Mouse (Mus musculus) MN1 (cell line): ENCODE results near the gene Tpm1.

Source experiments
- DNase-seq: peaks from one replicate; pipeline ENCODE4 v3.0.0-alpha.2; 2016; ENCODE audit warnings: low spot score

The Tpm1 gene

GRCm38 (mm10) chr9:66980458-66980857 lies 68.7 kb downstream of the Tpm1 start:
- DNase-seq, result peak; percentile 51

- DNase-seq, result no peak
Observed at GRCm38 (mm10) chr9:66978468-66978867, 70.7 kb downstream of the Tpm1 start.

GRCm38 (mm10) chr9:66977982-66978381 lies 71.2 kb downstream of the Tpm1 start:
- DNase-seq, result no peak

GRCm38 (mm10) chr9:66977121-66977520 lies 72.1 kb downstream of the Tpm1 start:
- DNase-seq, result no peak

- DNase-seq, result peak; percentile 92
Observed at GRCm38 (mm10) chr9:66975239-66975645, 74.0 kb downstream of the Tpm1 start, which contains the start of gene Lactb. TSS of gene Lactb (minus strand) at chr9:66975484.

GRCm38 (mm10) chr9:66974721-66975225 lies 74.4 kb downstream of the Tpm1 start:
- DNase-seq, result peak; percentile 84
